Mouse (Mus musculus) neural tube, embryonic 11.5 days (tissue): ENCODE measurements around the gene Btbd9. TPM values are rescaled to one million over a fixed set of nuclear protein-coding genes. Genes with fewer than 3 reads are reported as not detected.

ENCODE experiments used
- polyA plus RNA-seq: library from polyadenylated mRNA; unstranded; fragments of >200 nt; fragmentation: Nextera tagmentation; extraction: Ambion mirVana; gene quantifications from 2 replicates; pipeline ENCODE4 v1.2.1, GENCODE M21; 2014

The Btbd9 gene
- polyA plus RNA-seq, 1 experiment from 2014 or later: 56.5 TPM

Other genes starting within 250 kb of the Btbd9 start
- gene Dnah8, start 47.9 kb upstream of the Btbd9 start, polyA plus RNA-seq: 0.61 and 1.1 TPM in 2 replicates
- gene Glo1, start 50.4 kb upstream of the Btbd9 start, polyA plus RNA-seq: 211 and 214 TPM in 2 replicates